Mouse (Mus musculus) A20 (cell line): ENCODE measurements around the gene Fam241b.
"Not testable (repeated sequence)": the region's sequence is repeated elsewhere in the genome, so short reads cannot be mapped to it uniquely, and the experiment has no call there.

Experiments
- DNase-seq: peaks from one replicate; pipeline ENCODE4 v3.0.0-alpha.2; 2011; ENCODE audit warnings: low read depth, low spot score

Fam241b gene

GRCm38 (mm10) chr10:62071346-62071745, 72.4 kb downstream of the Fam241b start:
- DNase-seq: not testable (repeated sequence)

- no peak for DNase-seq
These were observed 73.1 kb downstream of the Fam241b start for GRCm38 (mm10) chr10:62070636-62071035.

- no peak for DNase-seq
These were observed 73.8 kb downstream of the Fam241b start for GRCm38 (mm10) chr10:62069946-62070345.

- no peak for DNase-seq
These were observed 74.3 kb downstream of the Fam241b start for GRCm38 (mm10) chr10:62069398-62069797.

- DNase-seq: no peak
These were observed 75.2 kb downstream of the Fam241b start for GRCm38 (mm10) chr10:62068532-62068931.

DNA sequence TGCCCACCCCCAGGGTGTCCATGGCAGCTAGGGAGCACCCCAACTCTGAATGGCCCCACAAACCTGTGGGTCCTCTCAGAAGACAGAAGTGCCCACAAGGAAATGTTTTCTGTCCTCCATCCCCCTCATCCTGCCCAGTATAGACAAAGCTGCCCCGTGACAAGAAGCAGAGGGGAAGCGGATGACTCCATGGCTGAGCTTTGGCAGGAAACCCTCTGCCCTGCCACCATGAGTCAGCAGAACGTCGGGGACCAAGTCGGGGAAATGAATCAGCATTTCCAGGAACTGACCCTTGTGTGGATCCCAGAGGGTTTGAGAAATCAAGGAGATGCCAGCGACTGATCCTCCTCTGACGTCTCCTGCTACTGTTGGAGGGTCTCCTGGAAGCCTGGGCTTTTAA, 77.5 kb downstream of the Fam241b start:
- DNase-seq: no peak

- DNase-seq: no peak
These were observed 80.9 kb downstream of the Fam241b start for GRCm38 (mm10) chr10:62062786-62063185.

- no peak for DNase-seq
These were observed 82.6 kb downstream of the Fam241b start for GRCm38 (mm10) chr10:62060969-62061678.

- DNase-seq: no peak
These were observed 83.4 kb downstream of the Fam241b start for GRCm38 (mm10) chr10:62060224-62060913.

DNA sequence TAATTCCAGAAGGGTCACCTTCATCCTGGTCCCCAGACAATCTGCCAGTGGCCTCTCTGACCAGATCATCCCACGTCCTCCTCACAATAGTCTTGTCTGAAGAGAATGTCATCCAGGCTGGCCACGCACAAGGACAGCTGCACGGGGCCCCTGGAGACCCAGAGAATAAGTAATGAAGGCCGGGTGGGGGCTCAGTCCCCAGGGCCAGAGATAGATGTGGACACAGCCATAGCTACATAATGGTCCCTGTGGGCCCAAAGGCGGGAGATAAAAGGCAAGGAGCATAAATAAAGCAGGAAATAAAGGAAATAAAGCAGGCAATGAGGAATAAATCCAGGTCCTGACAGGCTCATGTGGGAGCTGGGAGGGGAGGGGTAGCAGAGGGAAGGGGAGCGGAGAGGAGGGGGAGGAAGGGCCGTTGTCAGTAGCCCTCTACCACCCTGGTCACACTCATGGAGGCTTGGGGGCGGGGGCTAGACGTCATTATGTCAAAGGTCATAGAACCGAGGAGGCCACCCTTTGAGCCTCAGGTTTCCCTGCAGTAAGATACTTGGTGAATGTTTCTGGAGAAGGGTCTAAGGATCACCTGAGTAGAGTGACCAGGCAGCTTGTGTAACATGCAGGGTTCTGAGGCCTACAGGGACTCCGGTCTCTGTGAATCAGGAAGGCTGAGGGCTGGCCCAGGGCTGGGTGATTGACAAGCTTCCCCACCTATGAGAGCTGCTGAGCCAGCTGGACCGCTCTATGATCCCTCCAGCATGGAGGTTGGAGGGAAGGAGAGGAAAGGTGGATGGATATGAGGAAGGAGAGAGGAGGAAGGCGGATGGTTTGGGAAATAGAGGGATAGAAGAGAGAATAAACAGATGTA, 85.0 kb downstream of the Fam241b start:
- peak; percentile 4 for DNase-seq
